Mouse (Mus musculus): ENCODE data around the gene Gen1. TPM values are rescaled to one million over a fixed set of nuclear protein-coding genes. Genes with fewer than 3 reads are reported as not detected.
A peak's percentile ranks its signal among the peaks of the same experiment; 100 is the strongest.

Gene Gen1
- polyA plus RNA-seq, 1 experiment from 2014 or later = 1.1 TPM

DNA sequence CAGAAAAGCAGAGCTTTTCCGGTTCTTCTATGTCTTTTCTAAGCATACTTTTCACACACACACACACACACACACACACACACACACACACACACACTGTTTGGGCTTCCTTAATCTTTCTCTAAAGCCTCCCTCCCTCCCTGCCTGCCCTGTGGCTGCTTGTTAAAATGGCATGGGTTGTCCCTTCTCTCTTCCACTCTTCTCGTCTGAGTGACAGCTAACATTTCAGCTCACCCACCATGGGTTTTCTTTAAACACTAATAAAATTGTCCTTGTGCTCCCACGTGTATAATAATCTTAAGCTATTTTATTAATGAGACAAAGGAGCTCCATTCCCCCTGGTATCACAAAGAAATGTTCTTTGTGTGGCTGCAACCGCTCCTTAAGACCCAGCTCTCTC, 67.6 kb downstream of the Gen1 start:
- Histone ChIP-seq H3K4me3 (ENCODE audit: low read depth, low read length) (no peak overlapping the region), H3K27me3 (replicated peaks; ENCODE audit: control insufficient read depth, insufficient read depth, low read length) (no peaks in the 10 kb centered on the region), H3K4me1 (replicated peaks; ENCODE audit: control insufficient read depth, insufficient read depth, low read length) (no peaks in the 10 kb centered on the region), H3K36me3 (ENCODE audit: control insufficient read depth, insufficient read depth) (no peaks in the 10 kb centered on the region), H3K9me3 (ENCODE audit: control insufficient read depth) (no peaks in the 10 kb centered on the region), H3K27ac (ENCODE audit: low read depth, low read length) (no peak overlapping the region), H3K4me2 (replicated peaks; ENCODE audit: low read depth) (no peak overlapping the region), H3K9ac (ENCODE audit: low read depth, low read length) (no peak overlapping the region)
- no peak for ATAC-seq
- TF ChIP-seq CTCF (IDR thresholded peaks at IDR 0.05; ENCODE audit: low read depth) = no peak
- 54% methylated on average over 4 of the region's 4 CpGs for WGBS

DNA sequence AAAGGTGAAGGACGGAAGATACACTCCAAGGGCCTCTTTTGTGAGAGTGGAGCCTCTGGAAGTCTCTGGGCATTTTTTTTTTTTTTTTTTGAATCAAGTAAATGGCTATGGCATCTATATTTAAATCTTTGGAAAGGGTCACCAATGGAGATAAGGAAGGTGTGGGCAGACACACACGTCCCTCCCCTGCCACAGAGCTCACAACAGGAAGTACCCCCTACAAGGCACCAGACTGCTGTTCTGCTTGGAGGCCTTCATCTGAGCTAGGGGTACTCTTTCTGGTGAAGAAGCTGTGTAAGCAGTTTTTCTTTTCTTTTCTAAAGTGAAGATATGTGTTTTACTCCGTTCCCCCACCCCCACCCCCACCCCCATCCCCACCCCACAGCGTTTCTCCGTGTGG, 68.8 kb downstream of the Gen1 start:
- no peak for ATAC-seq
- Histone ChIP-seq H3K9me3 (ENCODE audit: control insufficient read depth) (no peaks in the 10 kb centered on the region), H3K9ac (ENCODE audit: low read depth, low read length) (no peak overlapping the region), H3K36me3 (ENCODE audit: control insufficient read depth, insufficient read depth) (no peaks in the 10 kb centered on the region), H3K4me2 (replicated peaks; ENCODE audit: low read depth) (no peak overlapping the region), H3K4me1 (replicated peaks; ENCODE audit: control insufficient read depth, insufficient read depth, low read length) (no peaks in the 10 kb centered on the region), H3K27ac (ENCODE audit: low read depth, low read length) (no peak overlapping the region), H3K27me3 (replicated peaks; ENCODE audit: control insufficient read depth, insufficient read depth, low read length) (no peaks in the 10 kb centered on the region), H3K4me3 (ENCODE audit: low read depth, low read length) (no peak overlapping the region)
- 64% methylated on average over 5 of the region's 5 CpGs for WGBS
- TF ChIP-seq CTCF (IDR thresholded peaks at IDR 0.05; ENCODE audit: low read depth) = no peak

DNA sequence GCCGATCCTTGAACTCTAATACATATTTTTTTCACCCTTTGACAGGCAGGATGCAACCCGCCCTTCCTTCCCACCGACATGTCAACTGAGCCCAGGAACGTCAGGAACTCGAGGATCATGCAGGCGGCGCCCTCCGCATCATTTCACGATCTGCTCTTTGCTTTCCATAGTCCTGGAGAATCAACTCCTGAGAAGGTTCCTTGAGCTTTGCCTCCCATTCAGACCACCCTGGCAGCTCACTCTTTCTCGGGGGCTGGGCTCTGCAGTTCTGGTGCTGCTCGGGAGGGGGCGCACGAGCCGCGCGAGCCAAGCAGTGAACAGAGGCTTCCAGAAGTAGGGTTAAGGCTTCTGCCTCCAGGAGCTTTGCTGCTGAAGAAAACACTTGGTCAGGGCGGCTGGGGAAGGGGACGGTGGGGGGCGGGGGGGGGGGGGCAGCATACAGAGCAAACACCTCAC, 69.4 kb downstream of the Gen1 start:
- peak overlapping the region; percentile 50 for H3K4me2 ChIP-seq (replicated peaks; ENCODE audit: low read depth)
- no peaks in the 10 kb centered on the region for H3K9me3 ChIP-seq (ENCODE audit: control insufficient read depth)
- H3K27ac ChIP-seq (ENCODE audit: low read depth, low read length) = no peak overlapping the region
- no peaks in the 10 kb centered on the region for H3K36me3 ChIP-seq (ENCODE audit: control insufficient read depth, insufficient read depth)
- peak; percentile 91 for TF ChIP-seq CTCF (IDR thresholded peaks at IDR 0.05; ENCODE audit: low read depth)
- ATAC-seq = no peak
- H3K9ac ChIP-seq (ENCODE audit: low read depth, low read length) = no peak overlapping the region
- H3K4me1 ChIP-seq (replicated peaks; ENCODE audit: control insufficient read depth, insufficient read depth, low read length) = no peaks in the 10 kb centered on the region
- no peaks in the 10 kb centered on the region for H3K27me3 ChIP-seq (replicated peaks; ENCODE audit: control insufficient read depth, insufficient read depth, low read length)
- no peak overlapping the region for H3K4me3 ChIP-seq (ENCODE audit: low read depth, low read length)
- 5% methylated on average over 18 of the region's 19 CpGs for WGBS

DNA sequence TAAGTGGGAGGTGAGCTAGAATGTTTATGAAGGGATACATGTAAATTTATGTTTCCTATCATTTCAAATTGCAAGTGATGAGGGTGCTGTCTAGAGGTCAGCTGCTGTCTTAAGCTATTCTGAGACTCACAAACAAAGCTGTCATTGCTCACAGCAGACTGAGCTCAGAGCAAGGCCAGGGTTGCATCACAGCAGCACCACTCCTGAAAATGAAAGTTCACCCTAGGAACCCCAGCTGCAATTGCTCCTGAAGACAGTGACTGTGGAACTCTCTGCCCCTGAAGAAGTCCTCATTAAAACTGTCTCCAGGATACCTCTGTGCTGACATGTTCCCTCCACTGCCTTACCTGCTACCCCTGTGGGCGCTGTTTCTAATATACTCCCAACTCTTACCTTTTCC, 70.6 kb downstream of the Gen1 start:
- no peak for TF ChIP-seq CTCF (IDR thresholded peaks at IDR 0.05; ENCODE audit: low read depth)
- Histone ChIP-seq H3K36me3 (ENCODE audit: control insufficient read depth, insufficient read depth) (no peaks in the 10 kb centered on the region), H3K4me2 (replicated peaks; ENCODE audit: low read depth) (no peak overlapping the region), H3K27ac (ENCODE audit: low read depth, low read length) (no peak overlapping the region), H3K4me1 (replicated peaks; ENCODE audit: control insufficient read depth, insufficient read depth, low read length) (no peaks in the 10 kb centered on the region), H3K9ac (ENCODE audit: low read depth, low read length) (no peak overlapping the region), H3K27me3 (replicated peaks; ENCODE audit: control insufficient read depth, insufficient read depth, low read length) (no peaks in the 10 kb centered on the region), H3K4me3 (ENCODE audit: low read depth, low read length) (no peak overlapping the region), H3K9me3 (ENCODE audit: control insufficient read depth) (no peaks in the 10 kb centered on the region)
- WGBS = 91% methylated on average over 1 of the region's 1 CpGs
- ATAC-seq = no peak

Small RNAs within 50 kb of the gene (microRNA-seq; reads per million reads assigned to microRNA genes)
- 1.1 reads per million for gene Mir7675

Other genes with a start within 250 kb of the Gen1 start
- gene Kcns3, start 114.7 kb downstream of the Gen1 start, polyA plus RNA-seq (2015; fragmentation: Nextera tagmentation; extraction: Ambion mirVana) = 10.4 and 11.8 TPM in 2 replicates
- not detected in 2 replicates for gene Msgn1, start 56.8 kb downstream of the Gen1 start, polyA plus RNA-seq (2015; fragmentation: Nextera tagmentation; extraction: Ambion mirVana)
- 71.1 and 73.6 TPM in 2 replicates for gene Smc6, start 85 bp upstream of the Gen1 start, polyA plus RNA-seq (2015; fragmentation: Nextera tagmentation; extraction: Ambion mirVana)
- 0.17 and 0.39 TPM in 2 replicates for gene Vsnl1, start 170.8 kb upstream of the Gen1 start, polyA plus RNA-seq (2015; fragmentation: Nextera tagmentation; extraction: Ambion mirVana)
- 0.04 and 0.08 TPM in 2 replicates for gene Rad51ap2, start 190.3 kb upstream of the Gen1 start, polyA plus RNA-seq (2015; fragmentation: Nextera tagmentation; extraction: Ambion mirVana)

Data from intestine, postnatal 0 days (tissue).